Mouse (Mus musculus) heart, embryonic 10.5 days (tissue): ENCODE measurements around the gene Aoc2. TPM values are rescaled to one million over a fixed set of nuclear protein-coding genes. Genes with fewer than 3 reads are reported as not detected.

ENCODE experiments used
- DNase-seq: peaks from one replicate; pipeline ENCODE4 v3.0.0-alpha.2; 2017; ENCODE audit warnings: low spot score
- H3K27ac ChIP-seq: fragments of 300-500 bp; sonication (generic); 2 replicates; pipeline ENCODE4 v1.5.1; 2016; ENCODE audit warnings: mild to moderate bottlenecking
- H3K27me3 ChIP-seq: fragments of 300-500 bp; sonication (generic); 2 replicates; pipeline ENCODE4 v1.6.1; 2016; ENCODE audit warnings: mild to moderate bottlenecking; ENCODE audit not compliant: poor library complexity, insufficient read depth, severe bottlenecking
- H3K36me3 ChIP-seq: fragments of 300-500 bp; sonication (generic); 2 replicates; pipeline ENCODE4 v1.6.1; 2016; ENCODE audit warnings: mild to moderate bottlenecking, moderate library complexity
- H3K4me1 ChIP-seq: fragments of 300-500 bp; sonication (generic); 2 replicates; pipeline ENCODE4 v1.6.1; 2016; ENCODE audit warnings: mild to moderate bottlenecking
- H3K4me3 ChIP-seq: fragments of 300-500 bp; sonication (generic); 2 replicates; pipeline ENCODE4 v1.5.1; 2016; ENCODE audit warnings: mild to moderate bottlenecking, moderate library complexity
- H3K9me3 ChIP-seq: fragments of 300-500 bp; sonication (generic); 2 replicates; pipeline ENCODE4 v1.6.1; 2016; ENCODE audit warnings: mild to moderate bottlenecking, moderate library complexity
- WGBS: fragments of 180-500 bp; shearing (Covaris S2); methylation state at CpG from one replicate; pipeline ENCODE4 v1.1.7; 2016; 5-methylcytosine and 5-hydroxymethylcytosine counted together
- polyA plus RNA-seq: library from polyadenylated mRNA; unstranded; fragments of >200 nt; fragmentation: Nextera tagmentation; extraction: Ambion mirVana; gene quantifications from 2 replicates; pipeline ENCODE4 v1.2.1, GENCODE M21; 2016

Gene Aoc2
- polyA plus RNA-seq, result 1.3 and 1.4 TPM in 2 replicates

- no peak within 1 kb of the TSS for H3K27ac ChIP-seq
- H3K36me3 ChIP-seq, result peaks cover 69% of the 10 kb centered on the region
- no peak for DNase-seq
- WGBS, result 92% methylated on average over 5 of the region's 5 CpGs
- no peaks in the 10 kb centered on the region for H3K27me3 ChIP-seq
- H3K4me3 ChIP-seq, result no peak within 1 kb of the TSS
- H3K9me3 ChIP-seq, result no peaks in the 10 kb centered on the region
- no peaks in the 10 kb centered on the region for H3K4me1 ChIP-seq
Measured at GRCm38 (mm10) chr11:101324763-101325162, at the start of gene Aoc2. TSS of gene Aoc2 (plus strand) at chr11:101325063.

- Histone ChIP-seq H3K9me3 (no peaks in the 10 kb centered on the region), H3K4me1 (peaks cover 41% of the 10 kb centered on the region), H3K4me3 (no peak overlapping the region), H3K27me3 (peaks cover 18% of the 10 kb centered on the region), H3K27ac (peak overlapping the region; percentile 42; the same call in 1 of the 2 replicates), H3K36me3 (peaks cover 22% of the 10 kb centered on the region)
- 72% methylated on average over 4 of the region's 4 CpGs for WGBS
- DNase-seq, result no peak
Measured at GRCm38 (mm10) chr11:101275309-101275708, 49.6 kb upstream of the Aoc2 start.

GRCm38 (mm10) chr11:101276319-101277070 is 48.4 kb upstream of the Aoc2 start:
- 34% methylated on average over 27 of the region's 27 CpGs for WGBS
- H3K4me3 ChIP-seq, result peak overlapping the region; percentile 25
- peaks cover 22% of the 10 kb centered on the region for H3K27me3 ChIP-seq
- H3K36me3 ChIP-seq, result peaks cover 22% of the 10 kb centered on the region
- no peaks in the 10 kb centered on the region for H3K9me3 ChIP-seq
- peak overlapping the region; percentile 53 for H3K27ac ChIP-seq
- H3K4me1 ChIP-seq, result peaks cover 41% of the 10 kb centered on the region
- DNase-seq, result no peak

- H3K4me3 ChIP-seq, result peak overlapping the region; percentile 82
- no peak for DNase-seq
- peaks cover 41% of the 10 kb centered on the region for H3K4me1 ChIP-seq
- H3K36me3 ChIP-seq, result peaks cover 22% of the 10 kb centered on the region
- H3K27ac ChIP-seq, result peak overlapping the region; percentile 90
- no peaks in the 10 kb centered on the region for H3K9me3 ChIP-seq
- 70% methylated on average over 12 of the region's 12 CpGs for WGBS
- H3K27me3 ChIP-seq, result peaks cover 22% of the 10 kb centered on the region
Measured at GRCm38 (mm10) chr11:101277381-101278222, 47.3 kb upstream of the Aoc2 start.

- Histone ChIP-seq H3K36me3 (peaks cover 22% of the 10 kb centered on the region), H3K4me3 (peak within 1 kb of the TSS; percentile 82), H3K27me3 (peaks cover 25% of the 10 kb centered on the region), H3K27ac (peak within 1 kb of the TSS; percentile 90), H3K9me3 (no peaks in the 10 kb centered on the region), H3K4me1 (peaks cover 41% of the 10 kb centered on the region)
- DNase-seq, result peak; percentile 97
- 10% methylated on average over 45 of the region's 45 CpGs for WGBS
Measured at GRCm38 (mm10) chr11:101278223-101279192, 46.4 kb upstream of the Aoc2 start, which contains the start of the genes Cntd1 and Coa3. TSS of gene Cntd1 (plus strand) at chr11:101279012. TSS of gene Coa3 (minus strand) at chr11:101279114.

GRCm38 (mm10) chr11:101279193-101279569 is 45.7 kb upstream of the Aoc2 start:
- peak overlapping the region; percentile 82 for H3K4me3 ChIP-seq
- no peaks in the 10 kb centered on the region for H3K9me3 ChIP-seq
- peak overlapping the region; percentile 90 for H3K27ac ChIP-seq
- peaks cover 25% of the 10 kb centered on the region for H3K27me3 ChIP-seq
- no peak for DNase-seq
- 56% methylated on average over 14 of the region's 14 CpGs for WGBS
- H3K36me3 ChIP-seq, result peaks cover 22% of the 10 kb centered on the region
- H3K4me1 ChIP-seq, result peaks cover 41% of the 10 kb centered on the region

- no peaks in the 10 kb centered on the region for H3K9me3 ChIP-seq
- H3K4me1 ChIP-seq, result peaks cover 34% of the 10 kb centered on the region
- H3K4me3 ChIP-seq, result no peak overlapping the region
- WGBS, result 52% methylated on average over 7 of the region's 7 CpGs
- H3K27me3 ChIP-seq, result peaks cover 20% of the 10 kb centered on the region; the same call in 1 of the 2 replicates
- H3K36me3 ChIP-seq, result peaks cover 14% of the 10 kb centered on the region; the same call in 1 of the 2 replicates
- no peak for DNase-seq
- no peak overlapping the region for H3K27ac ChIP-seq
Measured at GRCm38 (mm10) chr11:101280837-101281236, 44.0 kb upstream of the Aoc2 start.

GRCm38 (mm10) chr11:101282896-101283295 is 42.0 kb upstream of the Aoc2 start:
- Histone ChIP-seq H3K9me3 (no peaks in the 10 kb centered on the region), H3K4me3 (no peak overlapping the region), H3K36me3 (peaks cover 19% of the 10 kb centered on the region), H3K27ac (no peak overlapping the region), H3K27me3 (peaks cover 9% of the 10 kb centered on the region; the same call in 1 of the 2 replicates), H3K4me1 (peaks cover 13% of the 10 kb centered on the region)
- no peak for DNase-seq
- 31% methylated on average over 5 of the region's 5 CpGs for WGBS

- Histone ChIP-seq H3K27me3 (peaks cover 9% of the 10 kb centered on the region; the same call in 1 of the 2 replicates), H3K4me1 (peaks cover 7% of the 10 kb centered on the region), H3K9me3 (no peaks in the 10 kb centered on the region), H3K4me3 (no peak overlapping the region), H3K36me3 (peaks cover 25% of the 10 kb centered on the region), H3K27ac (no peak overlapping the region)
- DNase-seq, result no peak
- WGBS, result 60% methylated on average over 4 of the region's 4 CpGs
Measured at GRCm38 (mm10) chr11:101283805-101284204, 41.1 kb upstream of the Aoc2 start.

GRCm38 (mm10) chr11:101287306-101287705 is 37.6 kb upstream of the Aoc2 start:
- 85% methylated on average over 9 of the region's 9 CpGs for WGBS
- H3K36me3 ChIP-seq, result peaks cover 59% of the 10 kb centered on the region
- H3K27me3 ChIP-seq, result 0 out of 2 replicates have a peak, but pooled peaks cover 3% of the 10 kb centered on the region
- no peaks in the 10 kb centered on the region for H3K4me1 ChIP-seq
- H3K27ac ChIP-seq, result no peak overlapping the region
- H3K4me3 ChIP-seq, result no peak overlapping the region
- no peaks in the 10 kb centered on the region for H3K9me3 ChIP-seq
- no peak for DNase-seq

- no peak overlapping the region for H3K27ac ChIP-seq
- no peak for DNase-seq
- no peaks in the 10 kb centered on the region for H3K4me1 ChIP-seq
- H3K9me3 ChIP-seq, result no peaks in the 10 kb centered on the region
- no peak overlapping the region for H3K4me3 ChIP-seq
- WGBS, result 94% methylated on average over 8 of the region's 8 CpGs
- H3K36me3 ChIP-seq, result peaks cover 93% of the 10 kb centered on the region
- H3K27me3 ChIP-seq, result no peaks in the 10 kb centered on the region
Measured at GRCm38 (mm10) chr11:101291231-101291630, 33.6 kb upstream of the Aoc2 start.

- Histone ChIP-seq H3K27me3 (no peaks in the 10 kb centered on the region), H3K27ac (no peak overlapping the region), H3K9me3 (no peaks in the 10 kb centered on the region), H3K4me1 (no peaks in the 10 kb centered on the region), H3K4me3 (no peak overlapping the region), H3K36me3 (peaks cover 83% of the 10 kb centered on the region)
- WGBS, result 95% methylated on average over 8 of the region's 8 CpGs
- DNase-seq, result no peak
Measured at GRCm38 (mm10) chr11:101295191-101295590, 29.7 kb upstream of the Aoc2 start.
